Mouse (Mus musculus): ENCODE results near the gene Cdh1.

DNA sequence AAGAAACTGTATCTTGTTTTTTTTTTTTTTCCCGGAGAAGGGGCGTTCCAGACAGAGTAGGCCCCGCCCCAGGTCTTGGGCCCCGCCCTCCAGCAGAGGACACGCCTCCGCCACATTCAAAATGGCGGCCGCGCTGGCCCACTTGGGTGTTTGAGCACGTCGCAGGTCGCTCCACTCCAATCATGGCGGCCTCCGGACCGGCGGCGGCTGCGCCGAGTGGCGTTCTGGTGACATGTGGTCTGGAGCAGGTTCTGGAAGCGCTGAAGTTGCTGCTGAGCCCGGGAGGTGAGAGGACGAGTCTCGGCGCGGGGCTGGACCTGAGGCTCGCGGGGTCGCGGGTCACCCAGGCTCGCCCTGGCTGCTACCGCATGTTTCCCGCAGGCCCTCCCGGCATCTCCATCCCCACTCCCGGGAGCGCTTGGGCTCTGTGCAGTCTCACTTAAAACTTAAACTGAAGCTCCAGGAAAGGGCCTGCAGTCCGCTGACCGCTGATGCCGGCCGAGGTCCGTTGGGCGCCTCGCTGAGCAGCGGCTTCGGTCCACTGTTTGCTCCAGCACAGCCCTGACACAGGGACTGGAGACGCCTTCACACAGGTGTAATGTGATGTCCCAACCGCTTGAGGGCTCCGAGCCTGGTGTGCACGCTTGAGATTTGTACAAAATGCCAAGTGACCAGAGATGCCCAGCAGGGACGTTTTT lies 80.0 kb downstream of the Cdh1 start, which contains the start of gene Tango6:
- no peak for TF ChIP-seq GATA1 (IDR thresholded peaks at IDR 0.05; ENCODE audit: borderline replicate concordance, low read length)
- TF ChIP-seq FLI1 (IDR thresholded peaks at IDR 0.05; ENCODE audit: low read length), result no peak
